Comparison of ENCODE assay signal across 9 mouse cellular contexts in genomic region chr2:38584514-38585378, GRCm38 (mm10). TPM values are rescaled to one million over a fixed set of nuclear protein-coding genes. Genes with fewer than 3 reads are reported as not detected.
DNase-seq lines count a peak whose midpoint lies in the region; ATAC-seq and TF ChIP-seq lines count a peak whose summit lies in the region.
"Had no signal": no experiment of that assay in that cellular context is flagged by ENCODE, and none has a peak within 500 bp of the region (broad histone marks: within the 10 kb centered on the region; RNA-seq: fewer than 3 reads in every experiment).

No protein-coding gene starts in this region.

- peak; percentile 68 for ATAC-seq in forebrain, embryonic 15.5 days (replicated peaks)
- peak; percentile 86 for ATAC-seq in midbrain, embryonic 12.5 days (ENCODE audit: low FRiP score, low read depth)

- WGBS in forebrain, embryonic 15.5 days: 8% methylated on average over 13 of the region's 13 CpGs
- WGBS in midbrain, embryonic 12.5 days: 14% methylated on average over 13 of the region's 13 CpGs

- no peak overlapping the region for H3K9ac ChIP-seq in ES-E14 (ENCODE audit: insufficient read depth, low read depth, low read length, poor library complexity, severe bottlenecking)
- 0 out of 2 replicates have a peak overlapping the region, but pooled peaks have one; percentile 11 for H3K9ac ChIP-seq in forebrain, embryonic 15.5 days (replicated peaks)
- no peak overlapping the region for H3K9ac ChIP-seq in midbrain, embryonic 12.5 days (replicated peaks)

- DNase-seq in ES-E14 (ENCODE audit: low read depth, low spot score): peak; percentile 21
- no peak for DNase-seq in gastrocnemius, postnatal 14 days
- DNase-seq in layer of hippocampus, adult 11-12 months (ENCODE audit: low spot score): no peak
- no peak for DNase-seq in ovary, postnatal 14 days (ENCODE audit: low spot score)
- DNase-seq: cerebellum, postnatal 36 days had no signal

- H3K9me3 ChIP-seq in E14TG2a.4 (ENCODE audit: low read length) (no peaks in the 10 kb centered on the region), ES-E14 (ENCODE audit: control insufficient read depth, insufficient read depth, low read depth, low read length) (no peaks in the 10 kb centered on the region)
- H3K9me3 ChIP-seq in forebrain, embryonic 15.5 days: no peaks in the 10 kb centered on the region
- H3K9me3 ChIP-seq in midbrain, embryonic 12.5 days: no peaks in the 10 kb centered on the region
- H3K9me3 ChIP-seq: heart, embryonic 10.5 days had no signal

- intact Hi-C loops in gastrocnemius, postnatal 14 days (cut with DNase I; ENCODE audit: low total_unique reads): no loop called here

- H3K36me3 ChIP-seq in E14TG2a.4 (ENCODE audit: insufficient read depth, low read length): peaks cover 93% of the 10 kb centered on the region
- H3K36me3 ChIP-seq in ES-E14 (ENCODE audit: control insufficient read depth, insufficient read depth, low read length, poor library complexity, severe bottlenecking): peaks cover 31% of the 10 kb centered on the region
- peaks cover 6% of the 10 kb centered on the region; the same call in 1 of the 2 replicates for H3K36me3 ChIP-seq in forebrain, embryonic 15.5 days
- H3K36me3 ChIP-seq in midbrain, embryonic 12.5 days: peaks cover 38% of the 10 kb centered on the region

- no peak overlapping the region; the same call in 1 of the 2 replicates for H3K4me2 ChIP-seq in forebrain, embryonic 15.5 days (replicated peaks)
- peak overlapping the region; percentile 16 for H3K4me2 ChIP-seq in midbrain, embryonic 12.5 days (replicated peaks)

- in situ Hi-C loops in ES-E14 (cut with MboI; ENCODE audit: low sequenced_read_pairs in 2 of 2, unreplicated experiment in 2 of 2): no loop called here

- TF ChIP-seq CTCF in E14TG2a.4 (conservative IDR thresholded peaks at IDR 0.05; ENCODE audit: low read length): no peak

- peak overlapping the region; percentile 53; the same call in 1 of the 2 replicates for H3K27ac ChIP-seq in ES-E14 (ENCODE audit: insufficient read depth, low read depth, low read length, poor library complexity, severe bottlenecking)
- peak overlapping the region; percentile 79 for H3K27ac ChIP-seq in forebrain, embryonic 15.5 days (replicated peaks)
- peak overlapping the region; percentile 91 for H3K27ac ChIP-seq in midbrain, embryonic 12.5 days (replicated peaks)
- H3K27ac ChIP-seq: heart, embryonic 10.5 days had no signal

- peaks cover 65% of the 10 kb centered on the region for H3K4me1 ChIP-seq in E14TG2a.4 (replicated peaks; ENCODE audit: low read depth, low read length)
- peaks cover 7 to 20% of the 10 kb centered on the region in 2 experiments; a peak in 3 of 4 replicates for H3K4me1 ChIP-seq in ES-E14 (ENCODE audit: control insufficient read depth in 2 of 2, insufficient read depth in 2 of 2, low read length in 2 of 2, poor library complexity in 1 of 2)
- H3K4me1 ChIP-seq in forebrain, embryonic 15.5 days: peaks cover 40% of the 10 kb centered on the region
- peaks cover 46% of the 10 kb centered on the region for H3K4me1 ChIP-seq in midbrain, embryonic 12.5 days

- 0 out of 2 replicates have a peak overlapping the region, but pooled peaks have one; percentile 23 for H3K4me3 ChIP-seq in E14TG2a.4 (replicated peaks; ENCODE audit: low read length)
- no peak overlapping the region for H3K4me3 ChIP-seq in ES-E14 (ENCODE audit: insufficient read depth in 1 of 2, low read depth in 1 of 2, low read length in 2 of 2, poor library complexity in 1 of 2, severe bottlenecking in 1 of 2)
- H3K4me3 ChIP-seq in forebrain, embryonic 15.5 days: no peak overlapping the region
- H3K4me3 ChIP-seq in midbrain, embryonic 12.5 days: no peak overlapping the region
- H3K4me3 ChIP-seq: heart, embryonic 10.5 days had no signal

- H3K27me3 ChIP-seq in E14TG2a.4 (ENCODE audit: insufficient read depth, low read length): no peaks in the 10 kb centered on the region
- H3K27me3 ChIP-seq in forebrain, embryonic 15.5 days: no peaks in the 10 kb centered on the region
- H3K27me3 ChIP-seq in midbrain, embryonic 12.5 days: no peaks in the 10 kb centered on the region

TF ChIP-seq in ES-E14, 5 proteins besides CTCF, POLR2A, EP300 and RAD21:
- TF ChIP-seq ZNF384 (IDR thresholded peaks at IDR 0.05; ENCODE audit: low read depth, low read length) (no peak), ZC3H11A (IDR thresholded peaks at IDR 0.05; ENCODE audit: borderline replicate concordance, low read depth, low read length) (no peak), CHD2 (IDR thresholded peaks at IDR 0.05; ENCODE audit: low read depth, low read length) (no peak), HCFC1 (IDR thresholded peaks at IDR 0.05; ENCODE audit: borderline replicate concordance, insufficient read depth, low read length) (no peak), MAFK (IDR thresholded peaks at IDR 0.05; ENCODE audit: insufficient read depth, low read depth, low read length) (no peak)

RNA-seq across cellular contexts. Expression of gene Psmb7, which starts 59.1 kb away (rescaled TPM):
- 224 and 382 TPM in 2 replicates for total RNA-seq in ES-E14 (2012; rRNA removed)
- polyA plus RNA-seq in forebrain, embryonic 15.5 days (2015; fragmentation: Nextera tagmentation; extraction: Ambion mirVana): 302 and 304 TPM in 2 replicates
- 273 and 282 TPM in 2 replicates for polyA plus RNA-seq in midbrain, embryonic 12.5 days (2016; fragmentation: Nextera tagmentation; extraction: Ambion mirVana)
- total RNA-seq in gastrocnemius, postnatal 14 days (2021): 100 to 1,000 TPM; 280 to 288 TPM
